Mouse (Mus musculus): Measurements from ENCODE around the gene BC024978. TPM values are rescaled to one million over a fixed set of nuclear protein-coding genes. Genes with fewer than 3 reads are reported as not detected.

The BC024978 gene
- polyA plus RNA-seq, 1 experiment from 2014 or later = 3.2 TPM

GRCm38 (mm10) chr7:27180837-27181695 lies 14.5 kb upstream of the BC024978 start, which contains the start of the genes Gm21983 and Mia:
TSS of gene Gm21983 (minus strand) at chr7:27181086.
TSS of gene Mia (minus strand) at chr7:27181157.
- Histone ChIP-seq H3K9ac (ENCODE audit: low read length) (no peak within 1 kb of the TSS), H3K27me3 (ENCODE audit: control insufficient read depth, insufficient read depth, low read length) (no peaks in the 10 kb centered on the region), H3K27ac (ENCODE audit: low read length) (peak within 1 kb of the TSS; percentile 97), H3K9me3 (replicated peaks; ENCODE audit: control insufficient read depth, low read length) (no peaks in the 10 kb centered on the region), H3K4me3 (replicated peaks; ENCODE audit: low read length) (no peak within 1 kb of the TSS), H3K36me3 (ENCODE audit: control insufficient read depth, insufficient read depth, low read length) (peaks cover 18% of the 10 kb centered on the region), H3K4me2 (ENCODE audit: low read depth, low read length) (no peak within 1 kb of the TSS), H3K4me1 (ENCODE audit: control insufficient read depth, insufficient read depth, low read length) (peaks cover 11% of the 10 kb centered on the region)
- 64% methylated on average over 14 of the region's 14 CpGs for WGBS
- ATAC-seq (ENCODE audit: insufficient read depth, low FRiP score) = no peak

DNA sequence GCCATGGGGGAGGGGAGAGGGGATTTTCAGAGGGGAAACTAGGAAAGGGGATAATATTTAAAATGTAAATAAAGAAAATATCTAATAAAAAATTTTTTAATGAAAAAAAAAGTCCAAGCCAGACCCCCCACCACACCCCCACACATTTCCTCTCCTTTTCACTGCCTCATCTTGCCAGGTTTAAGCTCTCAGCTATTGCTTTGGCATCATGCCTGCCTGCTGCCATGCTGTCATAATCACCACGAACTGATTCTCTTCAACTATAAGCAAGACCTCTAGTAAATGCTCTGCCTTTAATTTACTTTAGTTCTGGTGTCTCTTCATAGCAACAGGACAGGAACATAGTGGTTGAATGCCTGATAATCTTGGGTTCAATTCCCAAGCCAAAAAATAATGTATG lies 13.1 kb upstream of the BC024978 start:
- Histone ChIP-seq H3K27me3 (ENCODE audit: control insufficient read depth, insufficient read depth, low read length) (no peaks in the 10 kb centered on the region), H3K4me2 (ENCODE audit: low read depth, low read length) (no peak overlapping the region), H3K4me3 (replicated peaks; ENCODE audit: low read length) (no peak overlapping the region), H3K9me3 (replicated peaks; ENCODE audit: control insufficient read depth, low read length) (no peaks in the 10 kb centered on the region), H3K27ac (ENCODE audit: low read length) (no peak overlapping the region), H3K9ac (ENCODE audit: low read length) (no peak overlapping the region), H3K4me1 (ENCODE audit: control insufficient read depth, insufficient read depth, low read length) (peaks cover 11% of the 10 kb centered on the region), H3K36me3 (ENCODE audit: control insufficient read depth, insufficient read depth, low read length) (peaks cover 24% of the 10 kb centered on the region)
- 66% methylated on average over 1 of the region's 1 CpGs for WGBS
- no peak for ATAC-seq (ENCODE audit: insufficient read depth, low FRiP score)

GRCm38 (mm10) chr7:27184964-27185363 lies 10.6 kb upstream of the BC024978 start:
- H3K36me3 ChIP-seq (ENCODE audit: control insufficient read depth, insufficient read depth, low read length) = peaks cover 45% of the 10 kb centered on the region
- H3K9me3 ChIP-seq (replicated peaks; ENCODE audit: control insufficient read depth, low read length) = no peaks in the 10 kb centered on the region
- H3K4me2 ChIP-seq (ENCODE audit: low read depth, low read length) = no peak overlapping the region
- H3K9ac ChIP-seq (ENCODE audit: low read length) = no peak overlapping the region
- ATAC-seq (ENCODE audit: insufficient read depth, low FRiP score) = no peak
- 73% methylated on average over 3 of the region's 3 CpGs for WGBS
- no peaks in the 10 kb centered on the region for H3K27me3 ChIP-seq (ENCODE audit: control insufficient read depth, insufficient read depth, low read length)
- H3K27ac ChIP-seq (ENCODE audit: low read length) = no peak overlapping the region
- H3K4me1 ChIP-seq (ENCODE audit: control insufficient read depth, insufficient read depth, low read length) = no peaks in the 10 kb centered on the region
- no peak overlapping the region for H3K4me3 ChIP-seq (replicated peaks; ENCODE audit: low read length)

DNA sequence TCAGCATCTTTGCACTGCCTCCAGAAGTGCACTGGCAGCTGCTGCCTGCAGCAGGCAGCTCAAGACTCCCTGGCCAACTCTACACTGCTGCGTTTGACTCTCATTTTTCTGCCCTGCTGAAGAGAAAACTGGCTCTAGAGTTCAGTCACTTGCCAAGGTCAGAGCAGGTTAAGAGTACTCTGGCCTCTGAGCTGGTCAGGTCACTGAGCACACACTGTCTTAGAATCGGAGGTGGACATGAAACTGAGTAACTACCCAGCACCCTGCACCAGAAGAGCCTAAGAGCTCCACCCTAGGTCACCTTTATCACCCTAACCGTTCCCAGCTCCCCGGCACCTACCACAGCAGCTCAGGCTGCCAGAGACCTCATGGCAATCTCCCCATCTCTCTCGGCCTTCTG lies 9.6 kb upstream of the BC024978 start:
- no peak for ATAC-seq (ENCODE audit: insufficient read depth, low FRiP score)
- WGBS = 89% methylated on average over 5 of the region's 5 CpGs
- Histone ChIP-seq H3K27me3 (ENCODE audit: control insufficient read depth, insufficient read depth, low read length) (no peaks in the 10 kb centered on the region), H3K9ac (ENCODE audit: low read length) (no peak overlapping the region), H3K4me2 (ENCODE audit: low read depth, low read length) (no peak overlapping the region), H3K27ac (ENCODE audit: low read length) (no peak overlapping the region), H3K9me3 (replicated peaks; ENCODE audit: control insufficient read depth, low read length) (no peaks in the 10 kb centered on the region), H3K4me1 (ENCODE audit: control insufficient read depth, insufficient read depth, low read length) (no peaks in the 10 kb centered on the region), H3K4me3 (replicated peaks; ENCODE audit: low read length) (no peak overlapping the region), H3K36me3 (ENCODE audit: control insufficient read depth, insufficient read depth, low read length) (peaks cover 56% of the 10 kb centered on the region)

DNA sequence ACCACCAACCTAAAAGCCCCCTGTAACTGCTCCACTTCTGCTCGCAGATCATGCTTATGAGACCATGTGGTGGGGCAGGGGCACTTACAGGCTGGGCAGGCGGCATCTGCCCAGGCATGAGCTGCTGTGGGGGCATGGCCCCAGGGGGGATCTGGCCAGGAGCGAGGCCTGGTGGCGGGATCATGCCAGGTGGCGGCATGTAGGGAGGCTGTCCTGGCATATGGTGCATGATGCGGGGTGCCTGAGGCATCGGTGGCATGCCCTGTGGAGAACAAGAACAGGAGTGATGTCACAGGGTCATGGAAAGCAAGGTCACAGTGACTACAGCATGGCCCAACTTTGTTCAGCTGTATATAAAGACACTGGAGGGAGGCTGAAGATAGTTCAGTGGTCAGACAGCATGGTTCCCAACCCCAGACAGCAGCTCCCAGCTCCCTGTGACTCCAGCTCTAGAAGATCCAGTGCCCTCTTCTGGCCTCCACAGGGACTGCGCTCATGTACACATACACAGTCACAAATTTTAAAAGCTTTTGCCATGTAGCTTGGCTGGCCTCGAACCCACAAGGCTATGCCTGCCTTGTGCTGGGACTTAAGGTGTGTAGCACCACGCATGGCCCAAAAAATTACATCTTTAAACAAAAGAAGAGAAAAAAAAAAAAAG lies 6.2 kb upstream of the BC024978 start:
- peaks cover 70% of the 10 kb centered on the region for H3K36me3 ChIP-seq (ENCODE audit: control insufficient read depth, insufficient read depth, low read length)

DNA sequence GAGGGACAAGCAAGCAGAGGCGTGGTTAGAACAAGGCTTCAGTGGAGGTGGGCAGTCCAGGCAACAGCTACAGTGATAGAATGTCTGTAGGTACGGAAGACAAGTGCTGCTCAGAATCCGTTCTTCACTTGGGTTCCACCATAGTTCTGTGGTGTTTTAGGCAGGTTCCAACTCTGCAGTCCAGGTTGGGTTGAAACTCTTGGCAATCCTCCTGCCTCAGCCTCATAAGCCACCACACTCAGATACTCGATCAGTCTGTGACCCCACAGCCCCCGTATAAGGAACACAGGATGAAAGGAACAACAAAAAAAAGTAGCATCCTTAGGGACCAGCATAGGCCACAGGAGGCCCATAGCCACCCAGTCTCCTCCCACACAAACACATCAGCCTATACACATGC lies 3.1 kb upstream of the BC024978 start:
- Histone ChIP-seq H3K36me3 (ENCODE audit: control insufficient read depth, insufficient read depth, low read length) (peaks cover 49% of the 10 kb centered on the region), H3K9ac (ENCODE audit: low read length) (no peak overlapping the region), H3K4me2 (ENCODE audit: low read depth, low read length) (no peak overlapping the region), H3K4me3 (replicated peaks; ENCODE audit: low read length) (no peak overlapping the region), H3K9me3 (replicated peaks; ENCODE audit: control insufficient read depth, low read length) (no peaks in the 10 kb centered on the region), H3K4me1 (ENCODE audit: control insufficient read depth, insufficient read depth, low read length) (peaks cover 8% of the 10 kb centered on the region), H3K27me3 (ENCODE audit: control insufficient read depth, insufficient read depth, low read length) (no peaks in the 10 kb centered on the region), H3K27ac (ENCODE audit: low read length) (no peak overlapping the region)
- no peak for ATAC-seq (ENCODE audit: insufficient read depth, low FRiP score)
- WGBS = 93% methylated on average over 5 of the region's 5 CpGs

More for the DNA sequence above, 6.2 kb upstream of the BC024978 start:
- no peak overlapping the region for H3K9ac ChIP-seq (ENCODE audit: low read length)
- ATAC-seq (ENCODE audit: insufficient read depth, low FRiP score) = no peak
- peaks cover 1% of the 10 kb centered on the region for H3K4me1 ChIP-seq (ENCODE audit: control insufficient read depth, insufficient read depth, low read length)
- H3K27ac ChIP-seq (ENCODE audit: low read length) = no peak overlapping the region
- H3K4me3 ChIP-seq (replicated peaks; ENCODE audit: low read length) = no peak overlapping the region
- no peak overlapping the region for H3K4me2 ChIP-seq (ENCODE audit: low read depth, low read length)
- H3K9me3 ChIP-seq (replicated peaks; ENCODE audit: control insufficient read depth, low read length) = no peaks in the 10 kb centered on the region
- WGBS = 97% methylated on average over 10 of the region's 10 CpGs
- no peaks in the 10 kb centered on the region for H3K27me3 ChIP-seq (ENCODE audit: control insufficient read depth, insufficient read depth, low read length)

GRCm38 (mm10) chr7:27193731-27194130 lies 1.9 kb upstream of the BC024978 start:
- Histone ChIP-seq H3K9me3 (replicated peaks; ENCODE audit: control insufficient read depth, low read length) (no peaks in the 10 kb centered on the region), H3K27me3 (ENCODE audit: control insufficient read depth, insufficient read depth, low read length) (no peaks in the 10 kb centered on the region), H3K4me2 (ENCODE audit: low read depth, low read length) (no peak overlapping the region), H3K9ac (ENCODE audit: low read length) (peak overlapping the region; percentile 27; the same call in 1 of the 2 replicates), H3K36me3 (ENCODE audit: control insufficient read depth, insufficient read depth, low read length) (peaks cover 40% of the 10 kb centered on the region), H3K4me1 (ENCODE audit: control insufficient read depth, insufficient read depth, low read length) (peaks cover 8% of the 10 kb centered on the region), H3K4me3 (replicated peaks; ENCODE audit: low read length) (no peak overlapping the region), H3K27ac (ENCODE audit: low read length) (no peak overlapping the region)
- 70% methylated on average over 4 of the region's 4 CpGs for WGBS
- no peak for ATAC-seq (ENCODE audit: insufficient read depth, low FRiP score)

- H3K4me1 ChIP-seq (ENCODE audit: control insufficient read depth, insufficient read depth, low read length) = peaks cover 8% of the 10 kb centered on the region
- no peak overlapping the region for H3K4me2 ChIP-seq (ENCODE audit: low read depth, low read length)
- H3K9me3 ChIP-seq (replicated peaks; ENCODE audit: control insufficient read depth, low read length) = no peaks in the 10 kb centered on the region
- H3K36me3 ChIP-seq (ENCODE audit: control insufficient read depth, insufficient read depth, low read length) = peaks cover 8% of the 10 kb centered on the region; the same call in 1 of the 2 replicates
- no peak overlapping the region for H3K9ac ChIP-seq (ENCODE audit: low read length)
- H3K4me3 ChIP-seq (replicated peaks; ENCODE audit: low read length) = no peak overlapping the region
- ATAC-seq (ENCODE audit: insufficient read depth, low FRiP score) = no peak
- no peak overlapping the region for H3K27ac ChIP-seq (ENCODE audit: low read length)
- 85% methylated on average over 3 of the region's 3 CpGs for WGBS
- H3K27me3 ChIP-seq (ENCODE audit: control insufficient read depth, insufficient read depth, low read length) = no peaks in the 10 kb centered on the region
These were observed 1.6 kb downstream of the BC024978 start for GRCm38 (mm10) chr7:27197136-27197535.

DNA sequence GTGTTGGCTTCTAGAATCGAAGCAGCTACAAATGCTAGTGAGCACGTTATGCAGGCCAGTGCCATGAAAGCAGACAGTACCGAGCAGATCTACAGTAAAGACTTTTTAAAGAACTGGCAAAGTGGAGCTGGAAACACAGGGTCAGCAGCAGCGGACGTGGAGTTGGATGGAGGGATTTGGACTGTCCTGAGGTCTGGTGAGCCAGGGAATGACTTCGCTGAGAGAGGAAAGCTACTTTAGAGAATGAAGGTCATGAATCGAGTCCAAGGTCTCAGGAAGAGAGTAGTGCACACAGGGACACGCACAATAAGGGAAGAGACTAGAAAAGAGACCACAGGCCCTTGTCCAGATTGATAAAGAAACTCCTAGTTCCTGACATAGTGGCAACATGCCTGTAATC lies 2.1 kb downstream of the BC024978 start:
- no peak overlapping the region for H3K27ac ChIP-seq (ENCODE audit: low read length)
- 91% methylated on average over 8 of the region's 8 CpGs for WGBS

More for the DNA sequence above, 2.1 kb downstream of the BC024978 start:
- no peaks in the 10 kb centered on the region for H3K27me3 ChIP-seq (ENCODE audit: control insufficient read depth, insufficient read depth, low read length)
- no peak overlapping the region for H3K4me2 ChIP-seq (ENCODE audit: low read depth, low read length)
- H3K9me3 ChIP-seq (replicated peaks; ENCODE audit: control insufficient read depth, low read length) = no peaks in the 10 kb centered on the region
- no peak for ATAC-seq (ENCODE audit: insufficient read depth, low FRiP score)
- H3K4me3 ChIP-seq (replicated peaks; ENCODE audit: low read length) = no peak overlapping the region
- no peak overlapping the region for H3K9ac ChIP-seq (ENCODE audit: low read length)
- H3K36me3 ChIP-seq (ENCODE audit: control insufficient read depth, insufficient read depth, low read length) = peaks cover 7% of the 10 kb centered on the region; the same call in 1 of the 2 replicates
- peaks cover 8% of the 10 kb centered on the region for H3K4me1 ChIP-seq (ENCODE audit: control insufficient read depth, insufficient read depth, low read length)

Measured in stomach, embryonic 16.5 days (tissue).